Mouse (Mus musculus) monocyte, adult 5-6 weeks (primary cell): Measurements from ENCODE around the gene Acsbg1. TPM values are rescaled to one million over a fixed set of nuclear protein-coding genes. Genes with fewer than 3 reads are reported as not detected.
"Not testable (repeated sequence)": the region's sequence is repeated elsewhere in the genome, so short reads cannot be mapped to it uniquely, and the experiment has no call there.

Experiments used
- ATAC-seq: fragments of 153-309, 156-312 bp; replicated peaks from 2 replicates; pipeline ENCODE4 v1.8.0; 2017; ENCODE audit warnings: mild to moderate bottlenecking; ENCODE audit not compliant: low TSS enrichment, insufficient number of reproducible peaks, severe bottlenecking, poor library complexity, low FRiP score
- total RNA-seq: library from RNA; stranded (forward); fragments of 200-1000, 200-491, 200-594 nt; gene quantifications from 3 replicates; pipeline ENCODE4 v1.2.3, GENCODE M21; 2017

Acsbg1 gene
- total RNA-seq, 1 experiment from 2014 or later: 2.3 TPM

- ATAC-seq: no peak
Measured at GRCm38 (mm10) chr9:54630905-54631304, 30.8 kb downstream of the Acsbg1 start.

GRCm38 (mm10) chr9:54629613-54630261, 31.9 kb downstream of the Acsbg1 start:
- ATAC-seq: no peak

GRCm38 (mm10) chr9:54628752-54629151, 32.9 kb downstream of the Acsbg1 start:
- ATAC-seq: no peak

- no peak for ATAC-seq
Measured at GRCm38 (mm10) chr9:54627240-54627639, 34.4 kb downstream of the Acsbg1 start.

GRCm38 (mm10) chr9:54614182-54614850, 47.4 kb downstream of the Acsbg1 start:
- ATAC-seq: peak; percentile 53; the same call in 1 of the 2 replicates

- ATAC-seq: no peak
Measured at GRCm38 (mm10) chr9:54612781-54613191, 48.9 kb downstream of the Acsbg1 start.

- ATAC-seq: no peak
Measured at GRCm38 (mm10) chr9:54604886-54605285, 56.8 kb downstream of the Acsbg1 start.

- no peak for ATAC-seq
Measured at GRCm38 (mm10) chr9:54604131-54604654, 57.5 kb downstream of the Acsbg1 start.

GRCm38 (mm10) chr9:54602916-54603315, 58.8 kb downstream of the Acsbg1 start:
- no peak for ATAC-seq

- no peak for ATAC-seq
Measured at GRCm38 (mm10) chr9:54602386-54602785, 59.3 kb downstream of the Acsbg1 start.

GRCm38 (mm10) chr9:54596752-54597465, 64.8 kb downstream of the Acsbg1 start:
- ATAC-seq: no peak

- ATAC-seq: not testable (repeated sequence)
Measured at GRCm38 (mm10) chr9:54593652-54594051, 68.0 kb downstream of the Acsbg1 start.

- ATAC-seq: no peak
Measured at GRCm38 (mm10) chr9:54587863-54588262, 73.8 kb downstream of the Acsbg1 start.

- ATAC-seq: peak; percentile 99
Measured at GRCm38 (mm10) chr9:54586199-54587061, 75.2 kb downstream of the Acsbg1 start, which contains the start of gene Idh3a. Gene Idh3a (plus strand): TSS chr9:54586334.

GRCm38 (mm10) chr9:54585839-54586198, 75.9 kb downstream of the Acsbg1 start:
- ATAC-seq: no peak

- not testable (repeated sequence) for ATAC-seq
Measured at GRCm38 (mm10) chr9:54584127-54584526, 77.5 kb downstream of the Acsbg1 start.

GRCm38 (mm10) chr9:54583712-54584111, 78.0 kb downstream of the Acsbg1 start:
- no peak for ATAC-seq

GRCm38 (mm10) chr9:54571130-54571839, 90.4 kb downstream of the Acsbg1 start:
- ATAC-seq: no peak
